Mouse (Mus musculus) hindbrain, embryonic 16.5 days (tissue): ENCODE results near the gene Eftud2. TPM values are rescaled to one million over a fixed set of nuclear protein-coding genes. Genes with fewer than 3 reads are reported as not detected.

Experiments
- ATAC-seq: fragments of 200-750 bp; cut with Nextera tagmentation; 2 replicates; pipeline ENCODE4 v1.8.0; 2017; ENCODE audit warnings: moderate TSS enrichment, moderate library complexity
- H3K27ac ChIP-seq: fragments of 300-500 bp; sonication (generic); 2 replicates; pipeline ENCODE4 v1.5.1; 2014; ENCODE audit warnings: low read depth, mild to moderate bottlenecking, control low read depth, low read length, moderate library complexity
- H3K27me3 ChIP-seq: fragments of 300-500 bp; sonication (generic); replicated peaks from 2 replicates; pipeline ENCODE4 v1.6.1; 2014; ENCODE audit warnings: low read length; ENCODE audit not compliant: control insufficient read depth, insufficient read depth
- H3K36me3 ChIP-seq: fragments of 300-500 bp; sonication (generic); 2 replicates; pipeline ENCODE4 v1.6.1; 2014; ENCODE audit warnings: mild to moderate bottlenecking, low read length, moderate library complexity, mixed read lengths; ENCODE audit not compliant: control insufficient read depth, insufficient read depth
- H3K4me1 ChIP-seq: fragments of 300-500 bp; sonication (generic); 2 replicates; pipeline ENCODE4 v1.6.1; 2014; ENCODE audit warnings: low read depth, low read length; ENCODE audit not compliant: control insufficient read depth, insufficient read depth
- H3K4me2 ChIP-seq: fragments of 300-500 bp; sonication (generic); 2 replicates; pipeline ENCODE4 v1.6.1; 2014; ENCODE audit warnings: mild to moderate bottlenecking, low read length, control low read depth, moderate library complexity
- H3K4me3 ChIP-seq: fragments of 300-500 bp; sonication (generic); 2 replicates; pipeline ENCODE4 v1.5.1; 2014; ENCODE audit warnings: mild to moderate bottlenecking, low read length, control low read depth, moderate library complexity
- H3K9ac ChIP-seq: fragments of 300-500 bp; sonication (generic); 2 replicates; pipeline ENCODE4 v1.6.1; 2014; ENCODE audit warnings: low read depth, mild to moderate bottlenecking, control low read depth, low read length, moderate library complexity
- H3K9me3 ChIP-seq: fragments of 300-500 bp; sonication (generic); 2 replicates; pipeline ENCODE4 v1.6.1; 2014; ENCODE audit warnings: mild to moderate bottlenecking, low read length, moderate library complexity; ENCODE audit not compliant: control insufficient read depth
- WGBS: fragments of 180-500 bp; shearing (Covaris S2); extraction: QIAGEN DNeasy Blood & Tissue Kit; methylation state at CpG from one replicate; pipeline ENCODE4 v1.1.7; 2014; 5-methylcytosine and 5-hydroxymethylcytosine counted together
- polyA plus RNA-seq: library from polyadenylated mRNA; unstranded; fragments of >200 nt; fragmentation: Nextera tagmentation; extraction: Ambion mirVana; gene quantifications from 2 replicates; pipeline ENCODE4 v1.2.1, GENCODE M21; 2015

Eftud2 gene
- polyA plus RNA-seq, 1 experiment from 2014 or later = 127 TPM

DNA sequence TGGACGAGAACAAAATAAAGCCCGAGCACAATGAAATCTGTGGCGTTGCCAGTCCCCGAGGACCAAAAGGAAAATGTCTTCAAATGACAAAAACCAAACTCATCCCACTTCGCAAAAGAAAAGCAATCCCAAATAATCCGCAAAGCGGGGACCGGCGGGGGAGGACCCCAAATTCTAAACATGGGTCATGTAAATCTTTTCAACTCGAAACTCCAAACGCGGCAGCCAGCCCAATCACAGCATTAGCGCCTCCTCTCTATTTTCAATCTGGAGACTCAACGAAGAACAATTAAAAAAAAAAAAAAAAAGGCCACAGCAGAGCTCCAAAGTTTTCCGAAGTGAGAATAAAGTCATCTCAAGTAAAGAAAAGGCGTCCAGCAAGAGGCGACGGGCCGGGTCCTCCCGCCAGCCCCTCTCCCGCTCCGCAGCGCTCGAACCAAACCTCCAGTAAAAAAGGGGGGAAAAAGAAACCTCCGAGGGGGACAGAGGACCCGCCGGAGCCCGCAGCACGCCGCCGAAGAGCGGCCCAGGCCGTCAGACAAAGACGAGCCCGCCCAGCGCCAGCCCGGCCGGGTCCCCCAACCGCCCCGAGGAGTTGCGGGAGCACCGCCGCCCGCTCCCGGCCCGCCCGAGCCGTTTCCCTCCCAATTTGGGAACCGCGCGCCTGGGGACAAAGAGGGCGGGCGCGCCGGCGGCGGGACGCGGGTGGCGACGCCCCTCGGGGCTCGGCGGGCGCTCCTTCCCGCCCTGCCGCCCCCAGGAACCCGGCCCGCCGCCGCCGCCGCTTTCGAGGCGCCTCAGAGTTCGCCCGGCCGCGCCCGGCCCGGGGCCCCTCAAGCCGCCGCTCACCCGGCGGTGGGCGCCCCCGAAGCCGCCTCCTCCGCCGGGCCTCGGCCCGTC lies 62.4 kb downstream of the Eftud2 start:
- peaks cover 2% of the 10 kb centered on the region; the same call in 1 of the 2 replicates for H3K27me3 ChIP-seq
- H3K36me3 ChIP-seq = no peaks in the 10 kb centered on the region
- no peaks in the 10 kb centered on the region for H3K9me3 ChIP-seq
- peak; percentile 40 for ATAC-seq
- H3K9ac ChIP-seq = peak overlapping the region; percentile 81
- peaks cover 13% of the 10 kb centered on the region for H3K4me1 ChIP-seq
- peak overlapping the region; percentile 85 for H3K27ac ChIP-seq
- peak overlapping the region; percentile 66 for H3K4me3 ChIP-seq
- H3K4me2 ChIP-seq = peak overlapping the region; percentile 83
- WGBS = under 1% methylated on average over 56 of the region's 92 CpGs

DNA sequence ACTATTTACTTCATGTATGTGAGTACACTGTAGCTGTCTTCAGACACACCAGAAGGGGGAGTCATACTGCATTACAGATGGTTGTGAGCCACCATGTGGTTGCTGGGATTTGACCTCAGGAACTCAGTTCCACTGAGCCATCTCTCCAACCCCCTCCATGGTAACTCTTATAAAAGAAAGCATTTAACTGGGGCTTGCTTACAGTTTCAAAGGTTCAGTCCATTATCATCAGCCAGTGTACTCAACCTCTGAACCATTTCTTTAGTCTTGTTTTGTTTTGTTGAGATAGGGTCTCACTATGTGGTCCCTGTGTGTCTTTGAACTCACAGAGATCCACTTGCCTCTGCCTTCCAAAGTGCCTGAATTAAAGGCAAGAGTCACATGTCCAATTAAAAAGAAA lies 65.9 kb downstream of the Eftud2 start:
- Histone ChIP-seq H3K9me3 (no peaks in the 10 kb centered on the region), H3K27me3 (no peaks in the 10 kb centered on the region), H3K9ac (no peak overlapping the region), H3K4me1 (peaks cover 13% of the 10 kb centered on the region), H3K4me3 (no peak overlapping the region), H3K27ac (no peak overlapping the region), H3K36me3 (no peaks in the 10 kb centered on the region), H3K4me2 (no peak overlapping the region)
- ATAC-seq = no peak

- Histone ChIP-seq H3K27ac (no peak overlapping the region), H3K4me2 (no peak overlapping the region), H3K9ac (no peak overlapping the region), H3K4me3 (no peak overlapping the region), H3K9me3 (no peaks in the 10 kb centered on the region), H3K4me1 (no peaks in the 10 kb centered on the region), H3K36me3 (no peaks in the 10 kb centered on the region), H3K27me3 (no peaks in the 10 kb centered on the region)
- ATAC-seq = no peak
- 46% methylated on average over 4 of the region's 4 CpGs for WGBS
These were observed 69.9 kb downstream of the Eftud2 start for GRCm38 (mm10) chr11:102810721-102811485.

GRCm38 (mm10) chr11:102808246-102808645 lies 72.5 kb downstream of the Eftud2 start:
- Histone ChIP-seq H3K27ac (no peak overlapping the region), H3K4me1 (no peaks in the 10 kb centered on the region), H3K36me3 (peaks cover 2% of the 10 kb centered on the region; the same call in 1 of the 2 replicates), H3K9ac (no peak overlapping the region), H3K9me3 (no peaks in the 10 kb centered on the region), H3K27me3 (no peaks in the 10 kb centered on the region), H3K4me3 (no peak overlapping the region), H3K4me2 (no peak overlapping the region)
- ATAC-seq = no peak
- 77% methylated on average over 5 of the region's 5 CpGs for WGBS

DNA sequence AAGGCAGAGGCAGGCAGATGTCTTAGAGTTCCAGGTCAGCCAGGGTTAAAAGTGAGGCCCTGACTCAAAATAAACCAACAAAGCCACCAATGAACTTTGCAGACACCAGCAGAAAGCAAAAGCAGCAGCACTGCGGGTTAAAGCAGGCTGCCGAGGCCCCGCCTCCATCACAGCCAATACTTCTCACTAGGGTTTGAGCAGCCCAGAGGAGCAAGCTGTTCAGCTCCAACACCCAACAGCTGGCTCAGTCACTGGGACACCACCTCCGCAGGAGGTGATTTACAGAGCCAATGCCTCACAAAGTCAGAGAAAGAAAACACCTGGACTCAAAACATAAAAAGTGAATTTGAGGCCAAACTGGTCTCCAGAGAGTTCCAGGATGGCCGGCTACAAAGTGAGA lies 77.3 kb downstream of the Eftud2 start:
- Histone ChIP-seq H3K4me3 (no peak overlapping the region), H3K36me3 (peaks cover 2% of the 10 kb centered on the region; the same call in 1 of the 2 replicates), H3K9me3 (no peaks in the 10 kb centered on the region), H3K9ac (no peak overlapping the region), H3K4me2 (no peak overlapping the region), H3K27ac (no peak overlapping the region), H3K4me1 (no peaks in the 10 kb centered on the region), H3K27me3 (no peaks in the 10 kb centered on the region)
- ATAC-seq = no peak
- WGBS = 85% methylated on average over 5 of the region's 5 CpGs

- 70% methylated on average over 8 of the region's 8 CpGs for WGBS
- H3K4me2 ChIP-seq = no peak overlapping the region
- no peaks in the 10 kb centered on the region for H3K9me3 ChIP-seq
- H3K4me3 ChIP-seq = no peak overlapping the region
- H3K36me3 ChIP-seq = no peaks in the 10 kb centered on the region
- H3K27me3 ChIP-seq = no peaks in the 10 kb centered on the region
- no peak overlapping the region for H3K9ac ChIP-seq
- ATAC-seq = no peak
- H3K27ac ChIP-seq = no peak overlapping the region
- no peaks in the 10 kb centered on the region for H3K4me1 ChIP-seq
These were observed 86.6 kb downstream of the Eftud2 start for GRCm38 (mm10) chr11:102794157-102794556.

- no peak for ATAC-seq
- Histone ChIP-seq H3K36me3 (no peaks in the 10 kb centered on the region), H3K9me3 (no peaks in the 10 kb centered on the region), H3K27me3 (no peaks in the 10 kb centered on the region), H3K4me2 (no peak overlapping the region), H3K9ac (no peak overlapping the region), H3K4me1 (no peaks in the 10 kb centered on the region), H3K4me3 (no peak overlapping the region), H3K27ac (no peak overlapping the region)
- 59% methylated on average over 14 of the region's 14 CpGs for WGBS
These were observed 88.9 kb downstream of the Eftud2 start for GRCm38 (mm10) chr11:102791682-102792445.
